Mouse (Mus musculus): Measurements from ENCODE around the gene Frmd4b.

GRCm38 (mm10) chr6:97272349-97272748 is 345.0 kb downstream of the Frmd4b start:
- TF ChIP-seq CTCF (IDR thresholded peaks at IDR 0.05; ENCODE audit: extremely low read depth, insufficient read length, insufficient replicate concordance, low read depth, low read length) = no peak
- TF ChIP-seq POLR2A (IDR thresholded peaks at IDR 0.05; ENCODE audit: low read depth, low read length) = no peak

All from small intestine, adult 2 months (tissue).